Mouse (Mus musculus) thymus, postnatal 10 days (tissue): ENCODE measurements around the gene Gm45208.

Experiments
- DNase-seq, 2 experiments: peaks; one replicate each; pipeline ENCODE4 v3.0.0; 2021; ENCODE audit warnings: low spot score in 2 of 2

The Gm45208 gene

GRCm38 (mm10) chrX:7772766-7773165 lies 50.7 kb downstream of the Gm45208 start:
- no peak for DNase-seq

GRCm38 (mm10) chrX:7775501-7776205 lies 53.6 kb downstream of the Gm45208 start:
- no peak for DNase-seq

DNA sequence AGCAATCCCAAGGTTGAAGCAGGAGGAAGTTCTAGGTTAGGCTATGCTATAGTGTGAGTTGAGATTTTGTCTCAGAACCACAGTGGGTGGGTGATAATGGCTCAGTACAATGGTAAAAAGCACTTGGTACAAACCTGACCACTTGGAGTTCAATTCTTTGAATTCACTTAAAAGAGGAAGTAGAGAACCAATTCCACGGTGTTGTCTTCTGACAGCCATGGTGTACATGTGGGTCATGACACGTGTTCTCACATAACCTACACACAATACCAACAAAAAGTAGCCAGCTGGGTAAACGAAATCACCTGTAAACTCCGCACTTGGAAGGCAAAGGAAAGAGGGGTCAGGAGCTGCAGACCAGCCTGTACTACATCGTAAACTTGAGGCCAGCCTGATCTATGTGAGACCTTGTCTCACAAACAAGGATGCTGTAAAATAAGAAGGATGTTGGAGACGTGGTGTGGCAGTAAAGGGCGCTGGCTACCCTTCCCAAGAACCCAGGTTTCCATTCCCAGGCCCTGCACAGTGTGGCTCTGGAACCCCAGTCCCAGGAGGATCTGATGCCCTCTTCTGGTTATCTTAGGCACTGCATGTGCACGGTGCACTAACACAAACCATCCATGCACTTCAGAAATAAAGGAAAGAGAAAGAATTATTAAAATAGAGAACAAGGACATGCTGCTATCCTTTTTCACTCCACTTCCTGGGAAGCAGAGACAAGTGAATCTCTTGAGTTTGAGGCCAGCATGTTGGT lies 54.5 kb downstream of the Gm45208 start:
- peak in 1 of 2 experiments; percentile 36 for DNase-seq

GRCm38 (mm10) chrX:7778450-7779244 lies 56.6 kb downstream of the Gm45208 start:
- no peak for DNase-seq

DNA sequence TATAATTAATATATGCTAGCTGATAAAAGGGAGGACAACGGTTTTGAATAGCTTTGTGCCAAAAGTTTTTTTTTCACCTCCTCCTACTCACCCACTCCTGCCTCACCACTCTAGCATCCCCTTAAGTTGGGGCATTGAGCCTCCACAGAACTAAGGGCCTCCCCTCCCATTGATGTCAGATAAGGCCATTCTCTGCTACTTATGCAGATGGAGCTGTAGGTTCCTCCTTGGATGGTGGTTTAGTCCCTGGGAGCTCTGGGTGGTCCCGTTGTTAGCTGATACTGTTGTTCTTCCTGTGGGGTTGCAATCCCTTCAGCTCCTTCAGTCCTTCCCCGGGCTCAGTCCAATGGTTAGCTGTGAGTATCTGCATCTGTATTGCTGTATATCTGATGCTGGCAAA lies 57.2 kb downstream of the Gm45208 start:
- DNase-seq, result no peak
